Mouse (Mus musculus) E14TG2a.4 (cell line): ENCODE data around the gene Filip1l.

ENCODE experiments used
- CTCF ChIP-seq: conservative IDR thresholded peaks from 2 replicates; pipeline ENCODE4 v1.5.1; 2014; ENCODE audit warnings: low read length
- POU5F1 ChIP-seq: IDR thresholded peaks from 2 replicates; pipeline ENCODE4 v1.6.1; 2014; ENCODE audit warnings: low read length, borderline replicate concordance

- no peak for TF ChIP-seq CTCF
- no peak for TF ChIP-seq POU5F1
Observed at GRCm38 (mm10) chr16:57423001-57423800, 70.3 kb downstream of the Filip1l start.
